Mouse (Mus musculus) midbrain, embryonic 14.5 days (tissue): Measurements from ENCODE around the gene Usp6nl. TPM values are rescaled to one million over a fixed set of nuclear protein-coding genes. Genes with fewer than 3 reads are reported as not detected.

ENCODE experiments used
- ATAC-seq: fragments of 200-750 bp; cut with Nextera tagmentation; 2 replicates; pipeline ENCODE4 v1.8.0; 2017; ENCODE audit warnings: moderate number of reproducible peaks, moderate library complexity; ENCODE audit not compliant: low FRiP score, low TSS enrichment
- DNase-seq: peaks from one replicate; pipeline ENCODE4 v3.0.0-alpha.2; 2015
- H3K27ac ChIP-seq: fragments of 300-500 bp; sonication (generic); replicated peaks from 2 replicates; pipeline ENCODE4 v1.5.1; 2014; ENCODE audit warnings: mild to moderate bottlenecking, low read depth, low read length, moderate library complexity
- H3K27me3 ChIP-seq: fragments of 300-500 bp; sonication (generic); 2 replicates; pipeline ENCODE4 v1.6.1; 2014; ENCODE audit warnings: low read length, control low read depth, mixed read lengths; ENCODE audit not compliant: control insufficient read depth, insufficient read depth
- H3K36me3 ChIP-seq: fragments of 300-500 bp; sonication (generic); 2 replicates; pipeline ENCODE4 v1.6.1; 2014; ENCODE audit warnings: low read length, control low read depth; ENCODE audit not compliant: control insufficient read depth, insufficient read depth
- H3K4me1 ChIP-seq: fragments of 300-500 bp; sonication (generic); 2 replicates; pipeline ENCODE4 v1.6.1; 2014; ENCODE audit warnings: mild to moderate bottlenecking, antibody characterized with exemption, low read length, control low read depth; ENCODE audit not compliant: control insufficient read depth, insufficient read depth
- H3K4me2 ChIP-seq: fragments of 300-500 bp; sonication (generic); 2 replicates; pipeline ENCODE4 v1.6.1; 2014; ENCODE audit warnings: mild to moderate bottlenecking, low read length, moderate library complexity
- H3K4me3 ChIP-seq: fragments of 300-500 bp; sonication (generic); replicated peaks from 2 replicates; pipeline ENCODE4 v1.5.1; 2014; ENCODE audit warnings: low read depth, low read length
- H3K9ac ChIP-seq: fragments of 300-500 bp; sonication (generic); replicated peaks from 2 replicates; pipeline ENCODE4 v1.6.1; 2014; ENCODE audit warnings: mild to moderate bottlenecking, low read length, moderate library complexity
- H3K9me3 ChIP-seq: fragments of 300-500 bp; sonication (generic); 2 replicates; pipeline ENCODE4 v1.6.1; 2016; ENCODE audit warnings: low read length, control low read depth, mixed read lengths; ENCODE audit not compliant: control insufficient read depth
- WGBS: fragments of 180-500 bp; shearing (Covaris S2); extraction: QIAGEN DNeasy Blood & Tissue Kit; methylation state at CpG from one replicate; pipeline ENCODE4 v1.1.7; 2014; 5-methylcytosine and 5-hydroxymethylcytosine counted together
- polyA plus RNA-seq: library from polyadenylated mRNA; unstranded; fragments of >200 nt; fragmentation: Nextera tagmentation; extraction: Ambion mirVana; gene quantifications from 2 replicates; pipeline ENCODE4 v1.2.1, GENCODE M21; 2014

Usp6nl gene
- polyA plus RNA-seq, 1 experiment from 2014 or later, result 13.7 TPM

DNA sequence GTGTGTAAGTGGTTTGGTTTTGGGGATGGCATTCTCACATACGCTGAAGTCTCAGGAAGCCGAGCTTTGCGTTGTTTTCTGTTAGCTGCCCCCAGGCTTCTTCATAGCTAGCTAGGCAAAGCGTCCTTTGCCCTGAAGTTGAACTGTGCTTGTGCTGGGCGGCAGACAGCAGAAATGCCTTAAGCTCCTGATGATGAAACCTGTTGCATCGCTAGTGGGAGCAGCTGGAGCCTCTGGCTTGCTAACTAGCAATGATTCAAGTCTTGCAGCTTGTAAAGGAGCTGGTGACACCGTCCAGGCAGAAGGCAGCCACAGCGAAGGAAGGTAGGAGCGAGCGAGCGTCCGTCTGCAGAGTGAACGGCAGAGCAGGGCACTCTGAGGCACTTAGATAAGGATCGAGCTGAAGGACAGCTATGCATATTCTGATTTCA lies 30.1 kb downstream of the Usp6nl start:
- no peak overlapping the region for H3K9ac ChIP-seq
- WGBS, result 47% methylated on average over 14 of the region's 14 CpGs
- no peaks in the 10 kb centered on the region for H3K27me3 ChIP-seq
- ATAC-seq (no peak), DNase-seq (peak; percentile 62)
- no peak overlapping the region for H3K4me3 ChIP-seq
- no peak overlapping the region for H3K27ac ChIP-seq
- H3K4me1 ChIP-seq, result 0 out of 2 replicates have a peak, but pooled peaks cover 6% of the 10 kb centered on the region
- H3K4me2 ChIP-seq, result peak overlapping the region; percentile 23
- H3K9me3 ChIP-seq, result no peaks in the 10 kb centered on the region
- no peaks in the 10 kb centered on the region for H3K36me3 ChIP-seq

DNA sequence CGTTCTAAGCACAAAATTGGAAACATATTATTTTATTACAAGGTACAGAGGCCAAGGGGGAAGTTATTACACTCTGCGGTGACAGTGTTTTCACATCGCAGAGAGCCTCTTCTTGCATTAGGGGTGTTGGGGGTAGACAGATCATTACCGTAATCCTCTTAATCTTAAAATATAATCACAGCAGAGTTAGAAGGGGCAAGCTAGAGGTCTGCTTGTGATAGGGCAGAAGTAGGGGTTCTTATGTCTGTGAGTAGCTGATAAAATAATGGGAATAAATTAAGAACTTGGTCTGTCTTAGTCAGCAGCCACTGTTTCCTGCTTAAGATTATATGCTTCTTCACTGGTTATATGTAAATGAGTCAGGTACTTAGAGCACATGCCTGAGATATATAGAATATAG lies 30.6 kb downstream of the Usp6nl start:
- no peak overlapping the region for H3K4me3 ChIP-seq
- no peak for DNase-seq
- no peaks in the 10 kb centered on the region for H3K9me3 ChIP-seq
- peak overlapping the region; percentile 23; the same call in 1 of the 2 replicates for H3K4me2 ChIP-seq
- no peak for ATAC-seq
- no peak overlapping the region for H3K27ac ChIP-seq
- 0 out of 2 replicates have a peak, but pooled peaks cover 6% of the 10 kb centered on the region for H3K4me1 ChIP-seq
- no peaks in the 10 kb centered on the region for H3K36me3 ChIP-seq
- no peak overlapping the region for H3K9ac ChIP-seq
- 59% methylated on average over 4 of the region's 4 CpGs for WGBS
- H3K27me3 ChIP-seq, result no peaks in the 10 kb centered on the region

DNA sequence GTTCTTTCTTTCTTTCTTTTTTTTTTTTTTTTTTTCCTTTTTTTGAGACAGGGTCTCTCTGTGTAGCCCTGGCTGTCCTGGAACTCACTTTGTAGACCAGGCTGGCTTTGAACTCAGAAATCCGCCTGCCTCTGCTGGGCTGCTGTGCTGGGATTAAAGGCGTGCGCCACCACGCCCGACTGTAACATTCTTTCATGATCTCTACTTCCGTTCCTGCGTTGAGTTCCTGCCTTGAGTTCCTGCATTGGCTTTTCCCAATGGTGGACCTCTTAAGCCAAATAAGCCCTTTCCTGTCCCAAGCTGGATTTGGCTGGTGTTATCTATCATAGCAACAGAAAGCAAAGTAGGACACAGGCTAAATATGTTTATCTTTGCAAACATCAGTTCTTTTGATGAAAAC lies 34.8 kb downstream of the Usp6nl start:
- H3K9ac ChIP-seq, result no peak overlapping the region
- DNase-seq, result no peak
- H3K27ac ChIP-seq, result no peak overlapping the region
- H3K27me3 ChIP-seq, result no peaks in the 10 kb centered on the region
- 96% methylated on average over 7 of the region's 7 CpGs for WGBS
- H3K36me3 ChIP-seq, result no peaks in the 10 kb centered on the region
- ATAC-seq, result no peak
- no peak overlapping the region for H3K4me2 ChIP-seq
- no peak overlapping the region for H3K4me3 ChIP-seq
- no peaks in the 10 kb centered on the region for H3K9me3 ChIP-seq
- H3K4me1 ChIP-seq, result peaks cover 7% of the 10 kb centered on the region; the same call in 1 of the 2 replicates

DNA sequence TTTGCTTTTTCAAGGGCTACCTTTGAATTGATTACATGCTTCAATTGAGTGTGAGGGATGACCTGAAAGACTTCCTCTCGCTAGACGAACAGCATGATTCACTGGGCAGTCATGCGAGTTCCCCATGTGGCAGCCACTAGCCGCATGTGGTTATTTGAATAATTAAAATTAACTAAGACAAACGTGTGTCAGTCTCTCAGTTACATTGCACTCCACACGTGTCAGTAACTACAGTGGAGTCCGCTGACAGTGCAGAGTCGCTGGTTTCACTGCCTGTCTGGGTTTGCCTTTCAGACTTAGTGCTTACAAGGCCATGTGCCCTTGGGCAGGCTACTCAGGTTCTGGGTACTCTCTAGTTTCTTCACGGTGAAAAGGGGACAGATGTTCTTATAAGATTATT lies 37.2 kb downstream of the Usp6nl start:
- H3K9me3 ChIP-seq, result no peaks in the 10 kb centered on the region
- ATAC-seq, result no peak
- no peak overlapping the region for H3K4me3 ChIP-seq
- no peak overlapping the region for H3K27ac ChIP-seq
- no peaks in the 10 kb centered on the region for H3K27me3 ChIP-seq
- no peak overlapping the region for H3K9ac ChIP-seq
- peak; percentile 12 for DNase-seq
- H3K36me3 ChIP-seq, result no peaks in the 10 kb centered on the region
- 36% methylated on average over 9 of the region's 9 CpGs for WGBS
- H3K4me2 ChIP-seq, result no peak overlapping the region
- peaks cover 7% of the 10 kb centered on the region; the same call in 1 of the 2 replicates for H3K4me1 ChIP-seq

DNA sequence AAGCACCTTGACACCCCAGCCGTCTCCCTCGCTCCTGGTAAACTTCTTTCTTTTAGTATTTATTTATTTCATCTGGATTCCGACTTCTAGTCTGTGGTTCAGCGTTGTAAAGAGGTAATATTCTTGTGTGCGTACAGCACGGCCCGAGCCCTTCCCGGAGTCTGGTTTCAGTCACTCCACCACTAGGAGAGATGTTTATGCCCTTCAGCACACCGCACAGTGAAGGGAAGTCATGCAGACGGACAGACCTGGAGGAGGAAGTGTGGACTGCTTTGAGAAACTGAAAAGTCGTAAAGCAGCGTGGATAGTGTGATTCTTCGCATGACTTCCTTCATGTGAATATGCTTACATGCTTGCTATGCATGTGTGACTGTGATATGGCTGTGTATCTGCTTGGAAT lies 40.7 kb downstream of the Usp6nl start:
- 84% methylated on average over 13 of the region's 13 CpGs for WGBS
- Histone ChIP-seq H3K4me1 (peaks cover 7% of the 10 kb centered on the region; the same call in 1 of the 2 replicates), H3K36me3 (no peaks in the 10 kb centered on the region), H3K4me3 (no peak overlapping the region), H3K27ac (no peak overlapping the region), H3K9me3 (no peaks in the 10 kb centered on the region), H3K4me2 (no peak overlapping the region), H3K9ac (no peak overlapping the region), H3K27me3 (no peaks in the 10 kb centered on the region)
- DNase-seq, result no peak
- no peak for ATAC-seq

DNA sequence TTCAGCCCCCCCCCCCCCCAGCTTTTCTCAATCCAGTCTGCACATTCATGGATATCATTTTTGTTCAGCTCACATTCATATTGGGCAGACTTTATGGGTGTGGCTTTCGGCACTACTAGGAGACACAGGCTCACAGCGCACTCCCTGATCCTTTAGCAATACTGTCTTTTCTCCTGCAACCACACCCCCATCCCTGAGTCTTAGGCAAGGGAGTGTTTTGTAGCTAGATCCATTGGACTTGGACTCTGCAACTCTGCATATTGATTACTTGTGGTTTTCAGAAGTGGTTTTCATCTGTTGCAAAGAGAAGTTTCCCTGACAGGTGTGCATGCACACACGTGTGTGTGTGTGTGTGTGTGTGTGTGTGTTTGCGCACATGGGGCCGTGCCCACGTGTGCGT lies 41.5 kb downstream of the Usp6nl start:
- H3K4me2 ChIP-seq, result no peak overlapping the region
- no peak for DNase-seq
- H3K4me3 ChIP-seq, result no peak overlapping the region
- H3K36me3 ChIP-seq, result no peaks in the 10 kb centered on the region
- H3K27ac ChIP-seq, result no peak overlapping the region
- no peaks in the 10 kb centered on the region for H3K27me3 ChIP-seq
- peaks cover 7% of the 10 kb centered on the region; the same call in 1 of the 2 replicates for H3K4me1 ChIP-seq
- WGBS, result 93% methylated on average over 7 of the region's 7 CpGs
- no peak for ATAC-seq
- H3K9me3 ChIP-seq, result no peaks in the 10 kb centered on the region
- no peak overlapping the region for H3K9ac ChIP-seq

DNA sequence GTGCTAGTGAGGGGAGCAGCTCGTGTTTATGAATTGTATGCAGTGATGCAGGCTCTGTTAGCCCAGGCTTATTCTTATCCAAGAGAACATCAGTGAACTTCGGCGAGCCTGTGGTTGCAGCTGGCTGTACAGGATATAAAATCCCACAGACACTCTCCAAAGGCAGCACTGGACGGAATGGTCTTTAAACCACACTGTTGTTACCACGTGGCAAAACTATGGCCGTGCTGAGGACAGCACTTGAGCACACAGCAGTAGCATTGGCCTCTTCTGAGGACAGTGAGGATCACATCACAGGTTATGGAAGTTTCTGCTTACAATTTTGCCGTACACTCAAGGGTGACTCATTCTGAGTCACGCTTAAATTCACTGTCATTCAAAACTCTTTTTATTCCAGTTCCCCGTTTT lies 44.1 kb downstream of the Usp6nl start:
- ATAC-seq, result no peak
- Histone ChIP-seq H3K9me3 (no peaks in the 10 kb centered on the region), H3K4me1 (no peaks in the 10 kb centered on the region), H3K4me2 (no peak overlapping the region), H3K27me3 (no peaks in the 10 kb centered on the region), H3K9ac (no peak overlapping the region), H3K27ac (no peak overlapping the region), H3K4me3 (no peak overlapping the region), H3K36me3 (no peaks in the 10 kb centered on the region)
- DNase-seq, result peak; percentile 8
- 68% methylated on average over 9 of the region's 9 CpGs for WGBS

DNA sequence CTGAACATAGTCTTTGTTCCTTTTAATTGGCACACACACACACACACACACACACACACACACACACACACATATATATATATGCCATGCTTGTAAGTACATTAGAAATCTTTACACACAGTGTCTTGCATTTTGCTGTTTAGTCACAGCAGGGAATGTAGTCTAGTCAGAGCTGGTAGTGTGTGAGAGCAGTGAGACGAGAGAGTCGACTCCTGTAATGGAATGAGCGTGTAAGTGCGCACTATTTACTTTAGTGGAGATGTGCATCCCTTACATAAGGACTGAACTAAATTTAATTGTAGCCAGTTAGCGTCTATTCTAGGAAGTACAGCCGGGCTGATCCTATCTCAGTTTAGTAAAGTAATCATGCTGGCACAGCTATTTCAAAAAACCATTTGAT lies 44.5 kb downstream of the Usp6nl start:
- H3K9me3 ChIP-seq, result no peaks in the 10 kb centered on the region
- DNase-seq (no peak), ATAC-seq (no peak)
- no peaks in the 10 kb centered on the region for H3K36me3 ChIP-seq
- H3K4me2 ChIP-seq, result no peak overlapping the region
- H3K4me1 ChIP-seq, result no peaks in the 10 kb centered on the region
- H3K27me3 ChIP-seq, result no peaks in the 10 kb centered on the region
- WGBS, result 68% methylated on average over 6 of the region's 6 CpGs
- H3K4me3 ChIP-seq, result no peak overlapping the region
- H3K9ac ChIP-seq, result no peak overlapping the region
- H3K27ac ChIP-seq, result no peak overlapping the region

DNA sequence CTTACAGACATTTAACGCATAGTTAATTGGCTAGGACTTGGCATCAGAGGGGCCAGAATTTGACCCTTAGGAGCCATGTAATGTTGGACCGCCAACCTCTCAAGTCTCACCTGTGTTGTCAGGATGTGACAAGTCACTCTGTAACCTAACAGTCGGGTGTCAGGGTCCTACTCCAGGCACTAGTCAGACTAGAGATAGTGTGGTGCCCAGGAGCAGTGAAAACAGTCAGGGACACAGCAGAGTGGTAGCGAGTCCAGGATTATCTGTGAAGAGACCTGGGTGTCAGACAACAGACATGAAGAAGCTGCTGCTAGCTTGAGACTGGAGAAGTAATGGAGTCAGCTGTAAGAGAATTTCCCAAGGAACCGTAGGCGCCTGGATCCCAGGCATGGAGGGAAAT lies 45.0 kb downstream of the Usp6nl start:
- H3K27ac ChIP-seq, result no peak overlapping the region
- no peak overlapping the region for H3K4me3 ChIP-seq
- 92% methylated on average over 6 of the region's 6 CpGs for WGBS
- no peak overlapping the region for H3K4me2 ChIP-seq
- H3K9ac ChIP-seq, result no peak overlapping the region
- H3K27me3 ChIP-seq, result no peaks in the 10 kb centered on the region
- no peaks in the 10 kb centered on the region for H3K9me3 ChIP-seq
- DNase-seq (no peak), ATAC-seq (no peak)
- H3K36me3 ChIP-seq, result no peaks in the 10 kb centered on the region
- H3K4me1 ChIP-seq, result no peaks in the 10 kb centered on the region
